Mouse (Mus musculus) CH12.LX (cell line): ENCODE data around the gene Srgap1. TPM values are rescaled to one million over a fixed set of nuclear protein-coding genes. Genes with fewer than 3 reads are reported as not detected.

Source experiments
- DNase-seq: peaks from one replicate; pipeline ENCODE4 v3.0.0-alpha.2; 2013; ENCODE audit errors: extremely low read depth
- H3K27ac ChIP-seq: 2 replicates; pipeline ENCODE4 v1.5.1; 2012; ENCODE audit warnings: low read depth, mild to moderate bottlenecking, control low read depth, moderate library complexity; ENCODE audit not compliant: insufficient read depth
- H3K27me3 ChIP-seq: replicated peaks from 2 replicates; pipeline ENCODE3; 2012; ENCODE audit warnings: inconsistent platforms
- H3K36me3 ChIP-seq, 2 experiments: replicated peaks in 1 of 2; 2 replicates each; pipeline versions ENCODE3 to v1.6.1; 2012; ENCODE audit warnings: inconsistent platforms in 1 of 2, low read length in 1 of 2, mild to moderate bottlenecking in 1 of 2, mixed read lengths in 1 of 2, moderate library complexity in 1 of 2; ENCODE audit not compliant: control insufficient read depth in 1 of 2, insufficient read depth in 1 of 2
- H3K4me1 ChIP-seq, 2 experiments: 2 replicates each; pipeline ENCODE4 v1.6.1; 2012; ENCODE audit warnings: inconsistent platforms in 1 of 2, moderate library complexity in 1 of 2; ENCODE audit not compliant: insufficient read depth in 2 of 2, control insufficient read depth in 1 of 2
- H3K4me2 ChIP-seq: 2 replicates; pipeline ENCODE4 v1.6.1; 2012; ENCODE audit warnings: low read depth, mild to moderate bottlenecking, control low read depth; ENCODE audit not compliant: poor library complexity, insufficient read depth, severe bottlenecking
- H3K4me3 ChIP-seq, 3 experiments: fragments of 150-350 bp in 1 of 3; sonication (generic) in 1 of 3; replicated peaks in 1 of 3; 2 replicates each; pipeline versions ENCODE3 to v1.5.1; 2011 to 2012; ENCODE audit warnings: low read depth in 2 of 3, low read length in 2 of 3, mild to moderate bottlenecking in 2 of 3, moderate library complexity in 2 of 3, control low read depth in 1 of 3, improper control_type of control experiment in 1 of 3, inconsistent platforms in 1 of 3, mixed read lengths in 1 of 3; ENCODE audit not compliant: poor library complexity in 1 of 3
- H3K79me2 ChIP-seq: replicated peaks from 2 replicates; pipeline ENCODE4 v1.6.1; 2012; ENCODE audit warnings: mild to moderate bottlenecking, moderate library complexity; ENCODE audit not compliant: control insufficient read depth, poor library complexity, insufficient read depth, severe bottlenecking; ENCODE audit errors: extremely low read depth
- H3K9ac ChIP-seq: 2 replicates; pipeline ENCODE4 v1.6.1; 2012; ENCODE audit warnings: low read depth, mild to moderate bottlenecking, control low read depth, moderate library complexity; ENCODE audit not compliant: insufficient read depth
- H3K9me3 ChIP-seq: replicated peaks from 2 replicates; pipeline ENCODE3; 2012; ENCODE audit warnings: low read length, inconsistent platforms, mixed read lengths
- CHD1 ChIP-seq: IDR thresholded peaks from 2 replicates; pipeline ENCODE4 v1.6.1; 2012; ENCODE audit warnings: low read depth, low read length, improper control_type of control experiment, inconsistent platforms
- CHD2 ChIP-seq: IDR thresholded peaks from 2 replicates; pipeline ENCODE4 v1.6.1; 2011; ENCODE audit warnings: low read length, improper control_type of control experiment
- E2F4 ChIP-seq: IDR thresholded peaks from 2 replicates; pipeline ENCODE4 v1.6.1; 2011; ENCODE audit warnings: low read depth, low read length, improper control_type of control experiment; ENCODE audit not compliant: insufficient replicate concordance
- ELF1 ChIP-seq: IDR thresholded peaks from 2 replicates; pipeline ENCODE4 v1.6.1; 2014; ENCODE audit warnings: low read depth, mild to moderate bottlenecking, inconsistent platforms, low read length, improper control_type of control experiment
- EP300 ChIP-seq: IDR thresholded peaks from 2 replicates; pipeline ENCODE4 v1.6.1; 2011; ENCODE audit warnings: low read length, improper control_type of control experiment
- GABPA ChIP-seq: IDR thresholded peaks from 2 replicates; pipeline ENCODE4 v1.6.1; 2012; ENCODE audit warnings: low read depth, low read length, improper control_type of control experiment, inconsistent platforms; ENCODE audit not compliant: insufficient replicate concordance
- IRF4 ChIP-seq: IDR thresholded peaks from 2 replicates; pipeline ENCODE4 v1.6.1; 2014; ENCODE audit warnings: low read depth, mild to moderate bottlenecking, inconsistent platforms, low read length, improper control_type of control experiment
- JUN ChIP-seq: IDR thresholded peaks from 2 replicates; pipeline ENCODE4 v1.6.1; 2011; ENCODE audit warnings: low read depth, mild to moderate bottlenecking, low read length, improper control_type of control experiment, moderate library complexity; ENCODE audit not compliant: insufficient read depth
- KAT2A ChIP-seq: IDR thresholded peaks from 2 replicates; pipeline ENCODE4 v1.6.1; 2012; ENCODE audit warnings: low read length, improper control_type of control experiment, inconsistent platforms; ENCODE audit not compliant: insufficient replicate concordance
- MAFK ChIP-seq: IDR thresholded peaks from 2 replicates; pipeline ENCODE4 v1.6.1; 2011; ENCODE audit warnings: low read length, improper control_type of control experiment; ENCODE audit not compliant: insufficient replicate concordance
- MAZ ChIP-seq: IDR thresholded peaks from 2 replicates; pipeline ENCODE4 v1.6.1; 2012; ENCODE audit warnings: low read depth, mild to moderate bottlenecking, inconsistent platforms, low read length, improper control_type of control experiment, moderate library complexity
- MYC ChIP-seq: IDR thresholded peaks from 2 replicates; pipeline ENCODE4 v1.6.1; 2011; ENCODE audit warnings: low read depth, mild to moderate bottlenecking, improper control_type of control experiment, low read length
- NELFE ChIP-seq: IDR thresholded peaks from 2 replicates; pipeline ENCODE4 v1.6.1; 2011; ENCODE audit warnings: low read depth, low read length, improper control_type of control experiment
- PAX5 ChIP-seq: IDR thresholded peaks from 2 replicates; pipeline ENCODE4 v1.6.1; 2012; ENCODE audit warnings: low read length, inconsistent platforms, mixed read lengths
- POLR2AphosphoS2 ChIP-seq: IDR thresholded peaks from 2 replicates; pipeline ENCODE4 v1.6.1; 2011; ENCODE audit warnings: low read depth, low read length, improper control_type of control experiment
- TBP ChIP-seq: conservative IDR thresholded peaks from 2 replicates; pipeline ENCODE4 v1.6.1; 2011; ENCODE audit warnings: low read depth, low read length, improper control_type of control experiment
- UBTF ChIP-seq: IDR thresholded peaks from 2 replicates; pipeline ENCODE4 v1.6.1; 2012; ENCODE audit warnings: low read depth, mild to moderate bottlenecking, inconsistent platforms, low read length, improper control_type of control experiment, moderate library complexity
- USF2 ChIP-seq: conservative IDR thresholded peaks from 2 replicates; pipeline ENCODE4 v1.6.1; 2011; ENCODE audit warnings: low read depth, low read length, improper control_type of control experiment
- ZC3H11A ChIP-seq: IDR thresholded peaks from 2 replicates; pipeline ENCODE4 v1.6.1; 2012; ENCODE audit warnings: low read depth, mild to moderate bottlenecking, inconsistent platforms, low read length, improper control_type of control experiment
- ZKSCAN1 ChIP-seq: IDR thresholded peaks from 2 replicates; pipeline ENCODE4 v1.6.1; 2012; ENCODE audit warnings: low read depth, inconsistent platforms, low read length, improper control_type of control experiment, borderline replicate concordance
- ZMIZ1 ChIP-seq: IDR thresholded peaks from 2 replicates; pipeline ENCODE4 v1.6.1; 2012; ENCODE audit warnings: low read depth, mild to moderate bottlenecking, inconsistent platforms, low read length, improper control_type of control experiment
- dilution Hi-C: fragments of 300-500 bp; cut with MboI; formaldehyde crosslinking; loops from 2 replicates; pipeline ENCODE4 v1.14.3; 2020; ENCODE audit warnings: low sequenced_read_pairs; ENCODE audit not compliant: extremely low pct_unique_long_range_greater_than_20kb, extremely low pct_ligation_motif_present
- in situ Hi-C: fragments of 300-500 bp; cut with MboI; formaldehyde crosslinking; loops from 3 replicates; pipeline ENCODE4 v1.14.3; 2019; ENCODE audit warnings: low sequenced_read_pairs, low pct_ligation_motif_present, low pct_unique_long_range_greater_than_20kb, mixed read lengths
- polyA plus RNA-seq: library from polyadenylated mRNA; unstranded; fragments of >175 nt; gene quantifications from 2 replicates; pipeline ENCODE4 v1.2.1, GENCODE M21; 2012; ENCODE audit warnings: low read depth; ENCODE audit not compliant: insufficient read length
- total RNA-seq, 2 experiments: library from RNA; depleted of rRNA; stranded (reverse); fragments of 300-350 nt in 1 of 2; fragments of >200 nt in 1 of 2; gene quantifications; 2 replicates each; pipeline ENCODE4 v1.2.3; 2012 to 2014

The Srgap1 gene
- total and polyA plus RNA-seq, 3 experiments = not detected

GRCm38 (mm10) chr10:122020255-122020654 is 26.9 kb downstream of the Srgap1 start:
- H3K9me3 ChIP-seq = peaks cover 5% of the 10 kb centered on the region

GRCm38 (mm10) chr10:122018594-122019048 is 28.5 kb downstream of the Srgap1 start:
- H3K4me1 ChIP-seq = no peaks in the 10 kb centered on the region
- no peak overlapping the region for H3K4me2 ChIP-seq
- in situ Hi-C loops = no loop called here
- no peak for DNase-seq
- TF ChIP-seq MYC (no peak), MAZ (no peak), GABPA (no peak), IRF4 (no peak), ZKSCAN1 (no peak), USF2 (no peak)
- TF ChIP-seq, all 38 proteins: peak for 0
- H3K9me3 ChIP-seq = no peaks in the 10 kb centered on the region
- H3K36me3 ChIP-seq = no peaks in the 10 kb centered on the region
- H3K4me3 ChIP-seq = no peak overlapping the region
- H3K27ac ChIP-seq = no peak overlapping the region
- dilution Hi-C loops = no loop called here
- H3K79me2 ChIP-seq = no peaks in the 10 kb centered on the region
- H3K9ac ChIP-seq = no peak overlapping the region
- H3K27me3 ChIP-seq = no peaks in the 10 kb centered on the region

More at GRCm38 (mm10) chr10:122020255-122020654, 26.9 kb downstream of the Srgap1 start:
- Histone ChIP-seq H3K79me2 (no peaks in the 10 kb centered on the region), H3K27me3 (no peaks in the 10 kb centered on the region), H3K4me2 (no peak overlapping the region), H3K4me1 (no peaks in the 10 kb centered on the region), H3K4me3 (no peak overlapping the region), H3K36me3 (no peaks in the 10 kb centered on the region), H3K27ac (no peak overlapping the region), H3K9ac (no peak overlapping the region)
- in situ Hi-C loops (no loop called here), dilution Hi-C loops (no loop called here)
- TF ChIP-seq EP300 = no peak
- no peak for TF ChIP-seq TBP
- TF ChIP-seq KAT2A = no peak
- no peak for TF ChIP-seq NELFE
- no peak for DNase-seq

GRCm38 (mm10) chr10:122017743-122018142 is 29.4 kb downstream of the Srgap1 start:
- TF ChIP-seq ZMIZ1 (no peak), CHD1 (no peak), ELF1 (no peak), IRF4 (no peak), POLR2AphosphoS2 (no peak), MYC (no peak), CHD2 (no peak), JUN (no peak), ZC3H11A (no peak), E2F4 (no peak), PAX5 (no peak), MAFK (no peak), NELFE (no peak), UBTF (no peak)
- TF ChIP-seq, all 38 proteins: peak for 0
- no peak overlapping the region for H3K4me3 ChIP-seq
- no peak overlapping the region for H3K9ac ChIP-seq
- H3K4me2 ChIP-seq = no peak overlapping the region
- H3K27me3 ChIP-seq = no peaks in the 10 kb centered on the region
- no peak overlapping the region for H3K27ac ChIP-seq
- H3K36me3 ChIP-seq = no peaks in the 10 kb centered on the region
- H3K79me2 ChIP-seq = no peaks in the 10 kb centered on the region
- no peak for DNase-seq
- in situ Hi-C loops = no loop called here
- H3K9me3 ChIP-seq = no peaks in the 10 kb centered on the region
- no peaks in the 10 kb centered on the region for H3K4me1 ChIP-seq
- dilution Hi-C loops = no loop called here
